Mouse (Mus musculus): ENCODE measurements around the gene Cog4. TPM values are rescaled to one million over a fixed set of nuclear protein-coding genes. Genes with fewer than 3 reads are reported as not detected.
A peak's percentile ranks its signal among the peaks of the same experiment; 100 is the strongest.

Gene Cog4
- polyA plus RNA-seq, 1 experiment from 2014 or later = 74.9 TPM

- H3K27ac ChIP-seq (ENCODE audit: low read length) = no peak overlapping the region
- H3K27me3 ChIP-seq (ENCODE audit: control insufficient read depth, insufficient read depth, low read depth, low read length) = no peaks in the 10 kb centered on the region
- no peaks in the 10 kb centered on the region for H3K4me1 ChIP-seq (replicated peaks; ENCODE audit: control insufficient read depth, insufficient read depth, low read length)
- no peaks in the 10 kb centered on the region; the same call in 1 of the 2 replicates for H3K36me3 ChIP-seq (ENCODE audit: control insufficient read depth, insufficient read depth, low read length)
- no peak overlapping the region for H3K4me3 ChIP-seq (ENCODE audit: low read length)
- 81% methylated on average over 2 of the region's 2 CpGs for WGBS
- H3K9ac ChIP-seq (ENCODE audit: low read length) = no peak overlapping the region
- ATAC-seq (ENCODE audit: low read depth) = no peak
- no peak overlapping the region for H3K4me2 ChIP-seq (ENCODE audit: low read depth, low read length)
- H3K9me3 ChIP-seq (ENCODE audit: control insufficient read depth, low read length) = no peaks in the 10 kb centered on the region
These were observed 46.5 kb downstream of the Cog4 start for GRCm38 (mm10) chr8:110892913-110893312.

DNA sequence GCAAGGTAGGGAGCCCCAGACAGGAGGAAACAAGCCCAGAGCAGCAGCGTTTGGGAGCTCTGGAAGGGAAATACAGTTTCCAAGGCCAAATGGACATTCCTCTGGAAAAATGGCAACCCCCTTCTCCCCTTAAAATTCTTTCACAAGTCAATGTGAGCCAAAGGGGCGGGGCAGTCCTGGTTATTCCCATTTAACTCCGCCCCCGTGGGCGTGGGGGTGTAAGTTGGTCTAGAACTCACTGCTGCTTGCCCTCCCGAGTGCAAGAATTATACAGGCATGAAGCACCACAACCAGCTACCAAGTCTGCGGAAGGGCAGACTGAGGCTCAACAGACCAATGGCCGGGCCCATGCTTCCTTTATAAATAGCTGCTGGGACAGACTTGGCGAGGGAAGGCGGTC, 48.5 kb downstream of the Cog4 start:
- H3K4me1 ChIP-seq (replicated peaks; ENCODE audit: control insufficient read depth, insufficient read depth, low read length) = no peaks in the 10 kb centered on the region
- H3K9ac ChIP-seq (ENCODE audit: low read length) = no peak overlapping the region
- WGBS = 78% methylated on average over 10 of the region's 10 CpGs
- no peaks in the 10 kb centered on the region for H3K27me3 ChIP-seq (ENCODE audit: control insufficient read depth, insufficient read depth, low read depth, low read length)
- H3K4me2 ChIP-seq (ENCODE audit: low read depth, low read length) = no peak overlapping the region
- no peaks in the 10 kb centered on the region; the same call in 1 of the 2 replicates for H3K36me3 ChIP-seq (ENCODE audit: control insufficient read depth, insufficient read depth, low read length)
- H3K27ac ChIP-seq (ENCODE audit: low read length) = no peak overlapping the region
- H3K9me3 ChIP-seq (ENCODE audit: control insufficient read depth, low read length) = no peaks in the 10 kb centered on the region
- H3K4me3 ChIP-seq (ENCODE audit: low read length) = no peak overlapping the region
- ATAC-seq (ENCODE audit: low read depth) = no peak

DNA sequence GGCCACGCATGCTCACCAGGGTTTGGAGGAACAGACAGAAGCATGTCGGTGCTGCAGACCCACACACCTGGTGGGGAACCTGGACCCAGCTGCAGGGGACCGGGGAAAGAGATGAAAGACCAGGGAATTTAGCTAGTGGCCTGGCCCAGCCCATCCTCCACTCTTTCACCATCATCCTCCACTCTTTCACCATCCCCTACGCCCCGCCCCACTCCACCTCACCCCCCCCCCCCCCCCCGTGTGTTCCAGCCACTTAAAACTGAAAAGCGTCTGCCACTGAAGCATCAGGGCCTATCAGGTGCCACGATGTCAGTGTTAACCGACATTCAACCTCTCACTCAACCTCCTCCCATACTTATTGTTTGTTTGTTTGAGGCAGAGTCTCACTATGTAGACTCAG, 48.9 kb downstream of the Cog4 start:
- no peak for ATAC-seq (ENCODE audit: low read depth)
- H3K4me2 ChIP-seq (ENCODE audit: low read depth, low read length) = no peak overlapping the region
- WGBS = 71% methylated on average over 9 of the region's 9 CpGs
- no peak overlapping the region for H3K4me3 ChIP-seq (ENCODE audit: low read length)
- no peaks in the 10 kb centered on the region for H3K4me1 ChIP-seq (replicated peaks; ENCODE audit: control insufficient read depth, insufficient read depth, low read length)
- no peak overlapping the region for H3K9ac ChIP-seq (ENCODE audit: low read length)
- no peaks in the 10 kb centered on the region for H3K27me3 ChIP-seq (ENCODE audit: control insufficient read depth, insufficient read depth, low read depth, low read length)
- H3K9me3 ChIP-seq (ENCODE audit: control insufficient read depth, low read length) = no peaks in the 10 kb centered on the region
- H3K27ac ChIP-seq (ENCODE audit: low read length) = no peak overlapping the region
- no peaks in the 10 kb centered on the region; the same call in 1 of the 2 replicates for H3K36me3 ChIP-seq (ENCODE audit: control insufficient read depth, insufficient read depth, low read length)

DNA sequence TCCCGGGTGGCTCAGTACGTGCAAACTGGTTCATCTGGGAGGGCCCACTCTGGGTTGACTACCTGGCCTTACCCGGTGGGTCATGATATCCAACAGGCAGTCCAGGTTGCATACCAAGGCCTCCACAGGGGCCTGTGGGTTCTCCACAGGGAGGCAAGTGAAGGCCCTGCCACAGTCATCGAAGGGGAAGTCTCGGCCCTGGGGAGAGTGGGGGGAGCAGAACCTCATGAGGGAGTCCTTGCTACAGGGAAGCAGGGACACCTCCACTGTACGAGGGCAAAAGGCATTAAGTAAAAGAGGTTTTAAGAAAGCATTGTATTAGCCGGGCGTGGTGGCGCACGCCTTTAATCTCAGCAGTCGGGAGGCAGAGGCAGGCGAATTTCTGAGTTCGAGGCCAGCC, 49.4 kb downstream of the Cog4 start:
- H3K4me2 ChIP-seq (ENCODE audit: low read depth, low read length) = no peak overlapping the region
- no peak for ATAC-seq (ENCODE audit: low read depth)
- H3K9ac ChIP-seq (ENCODE audit: low read length) = no peak overlapping the region
- H3K4me3 ChIP-seq (ENCODE audit: low read length) = no peak overlapping the region
- no peaks in the 10 kb centered on the region; the same call in 1 of the 2 replicates for H3K36me3 ChIP-seq (ENCODE audit: control insufficient read depth, insufficient read depth, low read length)
- H3K9me3 ChIP-seq (ENCODE audit: control insufficient read depth, low read length) = no peaks in the 10 kb centered on the region
- no peak overlapping the region for H3K27ac ChIP-seq (ENCODE audit: low read length)
- no peaks in the 10 kb centered on the region for H3K27me3 ChIP-seq (ENCODE audit: control insufficient read depth, insufficient read depth, low read depth, low read length)
- 87% methylated on average over 13 of the region's 13 CpGs for WGBS
- H3K4me1 ChIP-seq (replicated peaks; ENCODE audit: control insufficient read depth, insufficient read depth, low read length) = no peaks in the 10 kb centered on the region

GRCm38 (mm10) chr8:110897495-110897894, 51.1 kb downstream of the Cog4 start:
- WGBS = 90% methylated on average over 6 of the region's 6 CpGs
- Histone ChIP-seq H3K4me3 (ENCODE audit: low read length) (no peak overlapping the region), H3K27ac (ENCODE audit: low read length) (no peak overlapping the region), H3K4me2 (ENCODE audit: low read depth, low read length) (no peak overlapping the region), H3K36me3 (ENCODE audit: control insufficient read depth, insufficient read depth, low read length) (no peaks in the 10 kb centered on the region; the same call in 1 of the 2 replicates), H3K9ac (ENCODE audit: low read length) (no peak overlapping the region), H3K4me1 (replicated peaks; ENCODE audit: control insufficient read depth, insufficient read depth, low read length) (peaks cover 5% of the 10 kb centered on the region), H3K9me3 (ENCODE audit: control insufficient read depth, low read length) (no peaks in the 10 kb centered on the region), H3K27me3 (ENCODE audit: control insufficient read depth, insufficient read depth, low read depth, low read length) (no peaks in the 10 kb centered on the region)
- no peak for ATAC-seq (ENCODE audit: low read depth)

DNA sequence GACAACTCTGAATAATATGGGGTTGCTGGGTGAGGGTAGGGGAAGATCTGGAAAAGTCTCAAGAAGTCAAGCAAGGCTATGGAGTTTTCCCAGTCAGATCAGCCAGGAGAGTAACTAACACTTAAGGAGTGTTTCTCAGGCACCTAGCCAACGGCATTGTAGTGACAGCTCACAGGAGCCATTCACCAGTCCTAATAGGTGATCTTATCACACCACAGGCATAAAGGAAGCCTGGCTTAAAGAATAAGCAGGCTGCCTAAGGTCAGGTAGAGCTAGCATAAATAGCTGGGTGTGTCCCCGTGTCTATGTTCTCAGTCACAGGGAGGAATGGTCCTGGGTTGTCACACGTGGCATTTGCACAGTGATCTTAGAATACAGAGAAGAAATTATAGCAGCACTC, 54.7 kb downstream of the Cog4 start:
- Histone ChIP-seq H3K4me3 (ENCODE audit: low read length) (no peak overlapping the region), H3K4me1 (replicated peaks; ENCODE audit: control insufficient read depth, insufficient read depth, low read length) (peaks cover 5% of the 10 kb centered on the region), H3K27me3 (ENCODE audit: control insufficient read depth, insufficient read depth, low read depth, low read length) (no peaks in the 10 kb centered on the region), H3K9me3 (ENCODE audit: control insufficient read depth, low read length) (no peaks in the 10 kb centered on the region), H3K36me3 (ENCODE audit: control insufficient read depth, insufficient read depth, low read length) (no peaks in the 10 kb centered on the region; the same call in 1 of the 2 replicates), H3K4me2 (ENCODE audit: low read depth, low read length) (no peak overlapping the region), H3K9ac (ENCODE audit: low read length) (no peak overlapping the region), H3K27ac (ENCODE audit: low read length) (no peak overlapping the region)
- no peak for ATAC-seq (ENCODE audit: low read depth)
- 61% methylated on average over 3 of the region's 3 CpGs for WGBS

DNA sequence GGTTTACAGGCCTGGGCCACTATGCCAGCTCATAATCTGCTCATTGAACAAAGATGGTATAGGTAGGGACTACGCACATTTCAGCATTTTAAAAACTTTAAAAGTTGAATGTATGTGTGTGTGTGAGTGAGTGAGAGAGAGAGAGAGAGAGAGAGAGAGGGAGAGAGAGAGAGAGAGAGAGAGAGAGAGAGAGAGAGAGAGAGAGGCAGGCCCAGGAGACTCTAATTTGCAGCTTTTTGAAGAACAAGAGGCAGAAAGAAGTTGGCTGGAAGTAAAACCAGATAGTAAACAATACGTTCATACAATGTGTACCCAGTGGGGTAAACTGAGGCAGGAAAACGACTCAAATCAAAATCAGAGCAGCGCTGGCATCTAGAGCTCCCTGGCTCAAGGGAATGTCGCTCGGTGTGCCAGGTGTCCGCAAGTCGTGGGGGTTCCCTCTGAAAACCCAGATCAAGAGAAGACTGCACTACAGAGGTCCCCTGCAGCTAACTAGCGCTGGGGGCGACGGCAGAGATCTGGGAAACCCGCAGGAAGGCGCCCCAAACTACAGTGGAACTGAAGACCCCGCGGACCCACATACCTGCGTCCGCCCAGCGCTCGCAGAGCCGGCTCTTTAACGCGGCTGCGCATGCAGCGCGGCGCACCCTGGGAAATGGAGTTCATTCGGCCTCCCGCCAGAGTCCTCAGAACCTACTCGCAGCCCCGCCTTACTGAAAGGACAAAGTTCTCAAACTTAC, 55.6 kb downstream of the Cog4 start, which contains the start of gene Fuk:
Gene Fuk (minus strand): TSS at position 650 of the 740 bp plus-strand sequence.
- H3K27me3 ChIP-seq (ENCODE audit: control insufficient read depth, insufficient read depth, low read depth, low read length) = no peaks in the 10 kb centered on the region
- H3K4me2 ChIP-seq (ENCODE audit: low read depth, low read length) = peak within 1 kb of the TSS; percentile 62
- peak within 1 kb of the TSS; percentile 83 for H3K4me3 ChIP-seq (ENCODE audit: low read length)
- 3% methylated on average over 30 of the region's 30 CpGs for WGBS
- no peaks in the 10 kb centered on the region; the same call in 1 of the 2 replicates for H3K36me3 ChIP-seq (ENCODE audit: control insufficient read depth, insufficient read depth, low read length)
- peak within 1 kb of the TSS; percentile 81 for H3K9ac ChIP-seq (ENCODE audit: low read length)
- no peaks in the 10 kb centered on the region for H3K9me3 ChIP-seq (ENCODE audit: control insufficient read depth, low read length)
- peaks cover 5% of the 10 kb centered on the region for H3K4me1 ChIP-seq (replicated peaks; ENCODE audit: control insufficient read depth, insufficient read depth, low read length)
- H3K27ac ChIP-seq (ENCODE audit: low read length) = no peak within 1 kb of the TSS
- ATAC-seq (ENCODE audit: low read depth) = peak; percentile 94

GRCm38 (mm10) chr8:110902579-110902965, 56.2 kb downstream of the Cog4 start:
- ATAC-seq (ENCODE audit: low read depth) = no peak

GRCm38 (mm10) chr8:110905404-110905803, 59.0 kb downstream of the Cog4 start:
- ATAC-seq (ENCODE audit: low read depth) = no peak
- no peak overlapping the region for H3K4me2 ChIP-seq (ENCODE audit: low read depth, low read length)
- H3K27ac ChIP-seq (ENCODE audit: low read length) = no peak overlapping the region
- H3K9ac ChIP-seq (ENCODE audit: low read length) = no peak overlapping the region
- no peaks in the 10 kb centered on the region for H3K27me3 ChIP-seq (ENCODE audit: control insufficient read depth, insufficient read depth, low read depth, low read length)
- H3K4me3 ChIP-seq (ENCODE audit: low read length) = no peak overlapping the region
- no peaks in the 10 kb centered on the region for H3K9me3 ChIP-seq (ENCODE audit: control insufficient read depth, low read length)
- peaks cover 5% of the 10 kb centered on the region for H3K4me1 ChIP-seq (replicated peaks; ENCODE audit: control insufficient read depth, insufficient read depth, low read length)
- no peaks in the 10 kb centered on the region for H3K36me3 ChIP-seq (ENCODE audit: control insufficient read depth, insufficient read depth, low read length)
- 84% methylated on average over 6 of the region's 6 CpGs for WGBS

More at GRCm38 (mm10) chr8:110902579-110902965, 56.2 kb downstream of the Cog4 start:
- Histone ChIP-seq H3K4me3 (ENCODE audit: low read length) (peak overlapping the region; percentile 83), H3K9me3 (ENCODE audit: control insufficient read depth, low read length) (no peaks in the 10 kb centered on the region), H3K4me2 (ENCODE audit: low read depth, low read length) (peak overlapping the region; percentile 62), H3K27me3 (ENCODE audit: control insufficient read depth, insufficient read depth, low read depth, low read length) (no peaks in the 10 kb centered on the region), H3K27ac (ENCODE audit: low read length) (no peak overlapping the region), H3K4me1 (replicated peaks; ENCODE audit: control insufficient read depth, insufficient read depth, low read length) (peaks cover 5% of the 10 kb centered on the region), H3K36me3 (ENCODE audit: control insufficient read depth, insufficient read depth, low read length) (no peaks in the 10 kb centered on the region; the same call in 1 of the 2 replicates), H3K9ac (ENCODE audit: low read length) (peak overlapping the region; percentile 81; the same call in 1 of the 2 replicates)
- whole genome bisulfite sequencing = 50% methylated on average over 2 of the region's 2 CpGs
